Mouse (Mus musculus) bone marrow, adult 2 months (tissue): ENCODE results near the gene Bbip1. TPM values are rescaled to one million over a fixed set of nuclear protein-coding genes. Genes with fewer than 3 reads are reported as not detected.

Source experiments
- H3K27ac ChIP-seq: fragments of 200-500 bp; 2 replicates; pipeline ENCODE4 v1.5.1; 2012; ENCODE audit warnings: low read depth, mild to moderate bottlenecking, control low read depth, inconsistent platforms, low read length; ENCODE audit not compliant: control insufficient read depth, poor library complexity, insufficient read depth
- H3K4me1 ChIP-seq: fragments of 200-500 bp; 2 replicates; pipeline ENCODE4 v1.6.1; 2011; ENCODE audit warnings: low read length; ENCODE audit not compliant: control insufficient read depth, insufficient read depth
- H3K4me3 ChIP-seq: fragments of 200-500 bp; replicated peaks from 2 replicates; pipeline ENCODE3; 2011; ENCODE audit warnings: mild to moderate bottlenecking, low read depth, low read length, control low read depth; ENCODE audit not compliant: control insufficient read depth
- CTCF ChIP-seq: fragments of 200-500 bp; IDR thresholded peaks from 2 replicates; pipeline ENCODE4 v1.5.1; 2011; ENCODE audit warnings: low read length, control low read depth; ENCODE audit not compliant: control insufficient read depth, insufficient read depth
- POLR2A ChIP-seq: fragments of 200-500 bp; IDR thresholded peaks from 2 replicates; pipeline ENCODE4 v1.6.1; 2011; ENCODE audit warnings: low read depth, mild to moderate bottlenecking, control low read depth, low read length, borderline replicate concordance; ENCODE audit not compliant: control insufficient read depth
- WGBS: fragments of 180-500 bp; shearing (Covaris S2); methylation state at CpG from one replicate; pipeline ENCODE4 v1.1.7; 2018; 5-methylcytosine and 5-hydroxymethylcytosine counted together
- polyA plus RNA-seq: library from polyadenylated mRNA; stranded (reverse); fragments of >200 nt; gene quantifications from 2 replicates; pipeline ENCODE4 v1.2.4, GENCODE M21; 2011; ENCODE audit warnings: low replicate concordance; ENCODE audit not compliant: missing spikeins, insufficient read depth, insufficient read length

The Bbip1 gene
- polyA plus RNA-seq, 1 experiment = 32.5 TPM

DNA sequence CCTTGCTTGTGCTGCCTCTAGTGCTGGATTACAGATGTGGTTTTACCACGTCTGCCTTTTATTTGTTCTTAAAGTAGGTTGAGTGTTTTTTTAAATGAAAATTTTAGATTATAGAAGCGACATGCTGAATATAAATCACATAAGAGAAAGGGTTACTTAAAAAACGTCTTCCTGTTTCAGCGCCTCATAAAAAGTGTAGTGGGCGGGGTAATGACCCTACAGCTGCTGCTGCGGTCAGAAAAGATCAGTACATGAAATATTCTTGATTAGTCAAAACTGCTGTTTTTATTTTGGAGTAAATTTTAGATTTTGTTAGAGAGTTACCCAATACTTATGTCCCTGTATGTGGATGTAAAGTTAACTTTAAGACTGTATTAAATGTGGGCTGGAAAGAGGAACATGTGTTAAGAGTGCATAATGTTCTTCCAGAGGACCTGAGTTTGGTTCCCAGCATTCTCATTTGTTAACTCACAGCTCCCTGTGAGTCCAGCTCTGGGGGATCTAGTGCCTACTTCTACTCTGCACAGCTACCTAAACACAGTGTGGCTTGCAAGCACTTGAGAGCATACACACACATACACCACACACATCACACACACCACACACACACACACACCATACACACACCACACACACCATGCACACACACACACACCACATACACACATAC lies 38.3 kb downstream of the Bbip1 start:
- TF ChIP-seq CTCF (no peak), POLR2A (no peak)
- WGBS = under 1% methylated on average over 6 of the region's 6 CpGs
- Histone ChIP-seq H3K4me1 (peaks cover 12% of the 10 kb centered on the region), H3K4me3 (peak overlapping the region; percentile 49), H3K27ac (peak overlapping the region; percentile 35; the same call in 1 of the 2 replicates)

DNA sequence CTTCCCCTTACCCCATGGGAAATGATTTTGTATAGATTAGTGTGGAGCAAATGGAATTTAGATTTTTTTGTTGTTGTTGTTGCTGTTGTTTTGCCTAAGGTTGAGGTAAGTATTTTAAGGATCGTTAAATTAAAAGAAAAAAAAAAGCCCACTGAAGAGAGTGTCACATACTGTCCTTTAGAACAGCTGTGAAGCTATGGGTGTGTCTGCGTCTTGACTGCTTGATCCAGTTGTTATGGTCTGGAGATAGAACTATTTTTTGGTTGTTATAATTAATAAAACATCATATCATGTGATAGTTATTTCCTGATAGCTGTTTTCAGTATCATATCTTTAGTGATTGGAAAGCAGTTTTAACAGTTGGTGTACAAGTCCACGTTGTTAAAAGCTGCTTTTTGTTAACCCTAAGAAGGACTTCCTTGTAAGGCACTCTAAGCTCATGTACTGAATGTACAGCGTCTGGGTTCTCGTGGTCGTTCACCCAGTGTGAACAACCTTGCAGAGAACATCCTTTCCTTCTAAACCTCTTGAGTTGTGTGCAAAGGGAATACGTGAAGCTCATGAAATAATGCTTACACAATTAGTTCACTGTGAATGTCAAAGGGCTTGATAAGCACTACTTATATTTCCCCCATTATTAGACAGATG lies 39.5 kb downstream of the Bbip1 start:
- Histone ChIP-seq H3K4me3 (no peak overlapping the region), H3K27ac (no peak overlapping the region), H3K4me1 (peaks cover 12% of the 10 kb centered on the region)
- 5% methylated on average over 7 of the region's 7 CpGs for WGBS
- no peak for TF ChIP-seq POLR2A

DNA sequence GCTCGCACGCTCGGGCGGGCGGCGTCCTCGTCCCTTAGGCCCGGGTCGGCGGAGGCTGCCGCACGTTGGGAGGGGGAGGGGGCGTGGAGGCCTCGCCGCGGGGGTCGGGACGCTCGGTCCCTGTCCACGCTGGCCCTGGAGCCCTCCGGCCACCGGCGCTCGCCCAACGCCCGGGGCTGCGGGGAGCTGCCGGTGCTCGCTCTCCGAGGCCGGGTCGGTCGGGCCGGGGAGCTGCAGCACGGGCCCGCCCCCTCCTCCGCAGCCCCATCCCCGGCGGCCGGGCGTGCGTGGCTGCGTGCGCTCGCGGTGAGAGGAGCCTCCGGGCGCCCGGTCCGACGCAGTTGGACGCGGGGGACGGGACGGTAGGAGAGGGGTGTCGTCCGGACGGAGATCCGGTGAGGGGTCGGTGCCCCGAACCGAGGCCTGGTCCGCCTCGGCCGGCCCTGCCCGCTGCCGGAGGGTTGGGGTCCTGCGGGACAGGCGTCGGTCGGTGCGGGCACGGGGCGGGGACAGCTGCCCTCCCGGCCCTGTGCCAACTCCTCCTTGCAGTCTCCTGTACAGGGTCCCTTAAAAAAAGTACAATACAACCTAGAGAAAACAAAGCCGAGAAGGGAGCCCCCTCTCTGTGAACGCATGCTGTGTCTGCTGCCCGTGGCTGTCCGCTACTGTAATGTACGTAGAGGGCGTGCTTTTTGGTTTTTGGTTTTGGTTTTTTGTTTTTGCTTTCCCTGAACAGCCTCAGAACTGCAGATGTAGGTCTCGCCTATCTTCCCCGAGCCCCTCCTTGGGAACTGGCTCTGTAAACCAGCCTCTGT lies 40.7 kb downstream of the Bbip1 start:
- WGBS = under 1% methylated on average over 80 of the region's 83 CpGs
- TF ChIP-seq CTCF = peak; percentile 26; the same call in 1 of the 2 replicates
- 0 out of 2 replicates have a peak, but pooled peaks have one; percentile 21 for TF ChIP-seq POLR2A
- Histone ChIP-seq H3K4me1 (peaks cover 12% of the 10 kb centered on the region), H3K4me3 (peak overlapping the region; percentile 84), H3K27ac (peak overlapping the region; percentile 89)

DNA sequence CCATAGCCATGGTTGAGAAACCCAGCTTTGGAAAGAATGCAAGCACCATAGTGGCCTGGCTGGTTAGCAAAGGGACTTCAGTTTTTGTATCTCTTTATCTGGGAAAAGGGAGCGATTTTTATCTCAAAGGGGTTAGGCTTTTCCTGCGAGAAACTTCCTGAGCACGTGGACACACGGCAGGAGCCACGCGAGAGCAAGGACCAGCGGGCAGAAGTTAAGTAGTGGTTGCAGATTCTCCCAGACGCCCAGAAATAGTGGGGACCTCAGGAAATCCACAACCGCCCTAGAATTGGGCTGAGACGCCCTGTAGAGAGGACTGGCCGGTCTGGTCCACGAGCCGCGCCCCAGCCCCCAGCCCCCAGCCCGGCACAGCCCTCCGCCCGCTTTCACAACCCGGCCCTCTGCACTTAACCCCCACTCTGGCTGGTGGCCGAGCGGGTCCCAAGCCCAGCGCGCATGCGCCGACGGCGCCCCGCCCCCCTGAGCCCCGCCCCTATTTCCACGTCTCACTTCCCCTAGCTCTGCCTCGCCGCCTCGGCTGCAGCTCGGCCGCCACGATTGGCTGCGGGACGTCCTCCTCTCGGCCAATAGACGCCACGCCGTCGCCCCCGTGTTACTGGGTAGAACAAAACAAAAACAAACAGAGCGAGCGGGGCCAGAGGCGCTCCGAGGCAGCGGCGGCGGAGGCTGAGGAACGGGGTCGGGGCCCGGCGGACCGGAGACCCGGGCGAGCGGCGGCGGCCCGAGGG lies 41.5 kb downstream of the Bbip1 start:
- Histone ChIP-seq H3K27ac (peak overlapping the region; percentile 97), H3K4me3 (peak overlapping the region; percentile 84), H3K4me1 (peaks cover 14% of the 10 kb centered on the region)
- WGBS = under 1% methylated on average over 61 of the region's 61 CpGs
- peak; percentile 95 for TF ChIP-seq POLR2A
- TF ChIP-seq CTCF = no peak

DNA sequence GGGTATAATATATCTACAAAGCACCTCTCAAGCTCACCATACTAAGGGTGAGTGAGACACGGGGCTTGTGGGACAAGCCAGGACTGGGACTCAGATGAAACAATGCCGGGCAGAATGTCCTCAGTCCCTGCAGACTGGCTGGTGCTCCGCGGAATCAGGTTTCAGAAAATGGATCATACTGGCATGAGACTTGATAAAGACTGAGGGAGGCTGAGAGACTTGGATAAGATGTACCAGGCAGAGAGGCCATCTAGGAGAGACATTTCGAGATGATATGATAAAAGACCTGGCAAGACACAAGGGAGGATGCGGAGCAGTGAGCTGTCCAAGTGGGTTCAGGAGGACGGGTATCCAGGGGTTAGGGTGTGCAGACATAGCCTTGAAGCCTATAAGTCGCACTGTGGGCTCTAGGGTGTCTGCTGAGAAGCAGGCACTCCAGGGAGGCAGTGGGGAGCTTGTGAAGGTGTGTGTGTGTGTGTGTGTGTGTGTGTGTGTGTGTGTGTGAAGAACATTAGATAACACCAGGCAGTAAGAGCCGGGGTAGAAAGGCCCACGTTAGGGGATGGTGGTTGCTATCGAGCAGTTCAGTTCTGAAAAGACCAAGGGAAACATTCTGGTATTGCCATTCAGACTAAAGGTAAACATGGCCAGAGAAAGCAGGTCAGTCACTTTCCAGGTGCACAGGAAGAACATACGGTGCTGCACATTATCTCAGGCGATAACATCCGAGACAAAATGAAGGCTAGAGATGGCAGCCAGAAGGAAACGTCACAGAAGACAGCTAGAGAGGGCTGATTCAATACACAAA lies 42.3 kb downstream of the Bbip1 start:
- H3K4me1 ChIP-seq = peaks cover 14% of the 10 kb centered on the region
- WGBS = 31% methylated on average over 15 of the region's 15 CpGs

DNA sequence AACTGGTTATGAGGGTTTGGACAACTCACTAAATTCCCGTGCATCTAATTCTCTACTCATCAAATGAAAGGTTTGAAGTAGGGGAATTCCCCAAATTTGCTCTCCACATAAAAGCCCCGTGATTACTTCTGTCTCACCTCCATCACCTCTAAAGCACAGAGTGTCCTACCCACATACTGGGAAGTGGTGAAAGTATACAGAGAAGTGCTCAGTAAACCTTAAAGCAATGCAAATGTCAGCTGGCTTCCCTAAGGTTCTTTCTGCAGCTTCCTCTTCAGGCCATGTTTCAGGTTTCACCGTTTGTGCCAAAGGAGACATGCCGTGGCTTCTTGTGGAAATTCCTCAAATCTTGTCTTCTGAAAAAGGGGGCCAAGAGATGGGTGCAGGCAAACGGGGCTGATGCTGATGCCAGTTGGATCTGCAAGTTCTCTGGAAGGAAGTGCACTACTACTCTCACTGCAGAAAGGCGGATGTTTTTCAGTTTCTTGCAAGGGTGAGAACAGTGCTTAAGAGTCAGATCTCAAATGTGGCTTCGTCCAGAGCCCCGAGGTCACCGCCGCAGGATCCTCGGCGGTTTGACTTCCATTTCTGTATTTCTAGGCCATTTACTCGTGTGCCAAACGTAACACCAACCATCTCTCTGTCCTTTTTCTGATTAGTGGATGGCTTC lies 44.4 kb downstream of the Bbip1 start:
- peaks cover 7% of the 10 kb centered on the region for H3K4me1 ChIP-seq
- TF ChIP-seq POLR2A (no peak), CTCF (no peak)
- H3K4me3 ChIP-seq = no peak overlapping the region
- H3K27ac ChIP-seq = peak overlapping the region; percentile 47
- 47% methylated on average over 14 of the region's 14 CpGs for WGBS

More for the DNA sequence above, 42.3 kb downstream of the Bbip1 start:
- TF ChIP-seq CTCF (no peak), POLR2A (no peak)
- H3K4me3 ChIP-seq = peak overlapping the region; percentile 14
- peak overlapping the region; percentile 97 for H3K27ac ChIP-seq
